Mouse (Mus musculus): Measurements from ENCODE around the gene D5Ertd579e. TPM values are rescaled to one million over a fixed set of nuclear protein-coding genes. Genes with fewer than 3 reads are reported as not detected.
"Not testable (repeated sequence)": the region's sequence is repeated elsewhere in the genome, so short reads cannot be mapped to it uniquely, and the experiment has no call there.

D5Ertd579e gene
- total RNA-seq, 2 experiments from 2014 or later: 16.0 to 20.2 TPM

DNA sequence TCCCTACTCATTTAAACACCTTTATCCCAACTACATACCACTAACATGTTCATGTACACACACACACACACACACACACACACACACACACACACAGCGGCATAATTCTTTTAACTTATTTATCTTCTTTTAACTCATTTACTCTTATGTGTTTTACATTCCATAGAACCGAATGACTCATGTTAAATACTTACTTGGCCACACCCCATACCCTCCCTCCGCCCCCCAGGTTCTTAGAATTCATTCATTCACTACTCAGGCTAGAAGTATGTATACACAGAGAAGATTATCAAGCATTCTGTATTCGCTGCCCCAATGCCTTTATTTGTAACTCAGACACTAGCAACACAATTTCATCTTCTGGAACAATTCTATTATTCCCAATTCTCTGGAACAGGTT, 10.7 kb downstream of the D5Ertd579e start:
- no peak for ATAC-seq (replicated peaks; ENCODE audit: poor library complexity)

GRCm38 (mm10) chr5:36683586-36683985, 12.2 kb downstream of the D5Ertd579e start:
- no peak for ATAC-seq (replicated peaks; ENCODE audit: poor library complexity)

- ATAC-seq (replicated peaks; ENCODE audit: poor library complexity): peak; percentile 52
Observed at GRCm38 (mm10) chr5:36681219-36681618, 14.6 kb downstream of the D5Ertd579e start.

DNA sequence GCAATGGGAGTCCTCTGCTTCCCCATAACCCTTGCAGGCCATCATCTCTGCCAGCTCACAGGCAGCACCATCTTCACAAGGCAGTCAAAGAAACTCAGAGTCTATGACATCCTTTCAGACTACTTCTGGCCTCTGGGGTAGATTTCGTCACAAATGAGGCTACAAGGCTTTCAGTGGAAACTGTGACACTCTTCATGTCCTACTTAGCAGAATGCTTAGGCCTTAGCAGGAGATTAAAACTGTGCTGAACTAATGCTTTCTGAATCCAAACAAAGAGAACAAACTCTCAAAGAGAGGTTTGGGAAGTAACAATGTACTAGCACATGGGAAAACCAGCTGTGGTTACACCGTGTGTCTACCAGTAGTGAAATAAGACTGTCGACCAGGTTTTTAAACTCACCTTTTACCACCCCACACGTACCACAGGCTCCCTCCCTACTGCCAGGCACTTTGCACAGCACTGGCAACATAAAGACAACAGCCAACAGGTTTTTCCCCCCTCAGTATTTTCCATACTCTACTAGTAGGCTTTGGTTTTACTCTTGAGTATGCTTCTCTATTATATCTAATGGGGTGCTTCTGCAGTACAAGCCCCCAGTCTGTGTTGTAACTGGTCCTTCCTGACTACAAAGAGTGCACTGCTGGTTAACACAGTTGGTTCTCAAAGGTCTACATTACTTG, 15.8 kb downstream of the D5Ertd579e start:
- no peak for ATAC-seq (replicated peaks; ENCODE audit: poor library complexity)

GRCm38 (mm10) chr5:36678799-36679198, 17.0 kb downstream of the D5Ertd579e start:
- ATAC-seq (replicated peaks; ENCODE audit: poor library complexity): no peak

DNA sequence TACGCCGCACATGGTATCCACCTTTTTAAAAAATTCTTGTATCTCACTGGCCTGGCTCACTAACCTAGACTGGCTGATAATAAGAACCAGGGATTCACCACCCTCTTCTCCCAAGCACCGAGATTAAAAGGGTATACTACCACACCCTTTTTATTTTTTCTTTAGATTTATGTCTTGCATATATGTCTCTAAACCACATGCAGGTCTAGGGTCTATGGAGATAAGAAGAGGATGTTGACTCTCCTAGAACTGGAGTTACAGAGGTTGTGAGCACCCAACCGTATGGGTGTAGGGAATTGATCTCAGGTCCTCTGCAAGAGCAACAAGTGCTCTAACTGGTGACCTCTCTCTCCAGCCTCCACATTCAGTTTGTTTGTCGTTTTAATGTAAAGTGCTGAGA, 17.9 kb downstream of the D5Ertd579e start:
- ATAC-seq (replicated peaks; ENCODE audit: poor library complexity): peak; percentile 32; the same call in 1 of the 2 replicates

DNA sequence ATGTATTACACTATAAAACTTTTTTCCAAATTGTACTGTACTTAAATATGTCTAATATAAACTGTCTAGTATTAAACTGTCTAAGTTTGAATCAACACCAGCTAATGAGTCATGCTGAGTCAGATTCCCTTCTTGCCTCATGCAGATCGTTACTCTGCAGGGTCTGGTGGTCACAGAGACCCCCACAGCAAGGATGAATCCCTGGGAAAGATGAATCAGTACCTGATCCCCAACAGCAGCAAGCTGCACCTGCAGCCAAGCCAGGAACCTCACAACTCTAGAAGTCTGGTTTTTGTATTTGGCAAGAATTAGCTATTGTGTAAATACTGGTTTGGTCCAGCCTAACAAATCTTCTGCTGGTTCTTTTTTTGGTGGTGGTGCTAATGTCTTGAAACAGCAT, 20.4 kb downstream of the D5Ertd579e start:
- ATAC-seq (replicated peaks; ENCODE audit: poor library complexity): no peak

DNA sequence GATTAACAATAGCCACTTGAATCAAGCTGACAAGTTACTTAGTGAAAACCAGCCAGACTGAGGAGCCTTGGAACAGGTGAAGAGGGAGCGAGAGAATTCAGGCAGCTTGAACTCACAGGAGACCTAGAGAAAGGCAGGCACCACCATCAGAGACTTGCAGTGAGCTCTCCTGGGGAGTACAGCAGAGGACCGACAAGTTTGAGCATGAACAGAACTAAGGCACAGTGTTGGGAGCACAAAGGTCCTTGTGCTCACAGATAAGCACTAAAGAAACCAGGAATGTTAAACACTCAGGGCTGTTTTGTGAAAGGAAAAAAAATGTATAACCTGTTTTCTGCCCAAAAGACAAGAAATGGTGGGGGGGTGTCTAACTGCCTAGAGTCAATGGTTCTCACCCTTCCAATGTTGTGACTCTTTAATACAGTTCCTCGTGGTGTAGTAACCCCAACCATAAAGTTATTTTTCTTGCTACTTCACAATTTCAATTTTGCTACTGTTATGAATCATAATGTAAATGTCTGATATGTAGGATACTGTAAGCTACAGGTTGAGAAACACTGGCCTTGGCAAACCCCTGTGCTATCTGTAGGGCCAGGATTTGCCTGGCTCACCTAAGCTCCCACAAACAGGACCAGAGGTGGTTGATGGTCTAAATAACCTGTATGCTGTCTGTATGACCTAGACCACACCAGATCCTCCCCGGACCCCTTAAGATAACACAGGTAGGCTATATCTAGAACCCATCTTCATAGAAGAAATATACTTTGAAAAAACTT, 21.0 kb downstream of the D5Ertd579e start:
- ATAC-seq (replicated peaks; ENCODE audit: poor library complexity): no peak

DNA sequence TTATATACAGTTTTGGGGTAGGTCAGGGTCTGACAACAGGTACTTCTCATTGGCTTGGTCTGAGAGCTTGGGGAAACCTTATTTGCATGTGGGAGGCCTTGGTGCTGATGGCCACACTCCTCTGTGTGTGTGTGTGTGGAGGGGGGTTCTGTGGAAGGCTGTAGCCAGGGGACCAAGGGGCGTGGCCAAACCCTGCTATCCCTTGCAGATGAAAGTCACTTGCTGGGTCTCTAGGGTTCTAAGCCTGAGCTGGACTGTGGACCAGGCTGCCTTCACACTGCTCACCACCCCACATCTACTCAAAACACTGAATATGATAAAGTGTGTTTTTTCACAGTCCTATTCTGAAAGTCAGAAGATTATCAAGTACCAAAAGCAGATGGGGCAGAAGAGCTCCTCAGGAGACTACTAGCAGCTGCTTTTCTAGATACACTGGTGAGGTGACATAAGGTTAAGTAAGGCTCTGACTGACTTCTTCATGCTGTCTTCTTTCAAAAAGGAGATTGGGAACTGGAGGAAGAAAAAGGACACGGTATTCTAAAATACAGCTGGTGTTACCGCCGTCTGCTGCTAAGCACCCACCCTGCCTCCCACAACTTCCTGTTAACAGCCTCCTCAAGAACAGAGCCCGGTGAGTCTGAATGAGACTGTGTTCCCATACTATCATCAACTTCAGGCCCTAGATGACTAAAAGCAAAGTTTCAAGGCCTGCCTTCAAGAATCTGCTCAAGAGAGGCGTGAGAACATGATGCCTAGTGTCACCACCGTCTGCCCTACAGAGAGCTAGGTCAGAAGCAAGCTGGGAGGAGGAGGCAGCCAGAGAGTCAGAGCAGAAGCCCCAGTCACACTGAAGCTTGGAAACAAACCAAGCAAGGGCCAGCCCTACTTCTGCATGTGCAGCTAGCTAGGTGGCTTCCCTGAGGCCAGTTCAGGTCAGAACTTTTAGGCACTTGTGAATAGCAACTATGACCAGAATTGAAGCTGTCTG, 26.5 kb downstream of the D5Ertd579e start:
- ATAC-seq (replicated peaks; ENCODE audit: poor library complexity): peak; percentile 57

- ATAC-seq (replicated peaks; ENCODE audit: poor library complexity): peak; percentile 49
Observed at GRCm38 (mm10) chr5:36668572-36668971, 27.3 kb downstream of the D5Ertd579e start.

DNA sequence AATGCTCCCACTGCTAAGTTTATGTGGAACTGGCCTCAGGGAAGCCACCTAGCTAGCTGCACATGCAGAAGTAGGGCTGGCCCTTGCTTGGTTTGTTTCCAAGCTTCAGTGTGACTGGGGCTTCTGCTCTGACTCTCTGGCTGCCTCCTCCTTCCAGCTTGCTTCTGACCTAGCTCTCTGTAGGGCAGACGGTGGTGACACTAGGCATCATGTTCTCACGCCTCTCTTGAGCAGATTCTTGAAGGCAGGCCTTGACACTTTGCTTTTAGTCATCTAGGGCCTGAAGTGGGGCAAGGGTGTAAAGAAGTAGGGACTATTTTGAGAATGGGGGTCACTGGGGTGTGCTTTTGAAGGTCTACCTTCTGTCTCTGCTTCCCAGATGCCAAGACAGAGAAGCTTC, 27.8 kb downstream of the D5Ertd579e start:
- ATAC-seq (replicated peaks; ENCODE audit: poor library complexity): 0 out of 2 replicates have a peak, but pooled peaks have one; percentile 15

- ATAC-seq (replicated peaks; ENCODE audit: poor library complexity): no peak
Observed at GRCm38 (mm10) chr5:36667165-36667564, 28.7 kb downstream of the D5Ertd579e start.

GRCm38 (mm10) chr5:36666699-36667098, 29.1 kb downstream of the D5Ertd579e start:
- not testable (repeated sequence) for ATAC-seq (replicated peaks; ENCODE audit: poor library complexity)

DNA sequence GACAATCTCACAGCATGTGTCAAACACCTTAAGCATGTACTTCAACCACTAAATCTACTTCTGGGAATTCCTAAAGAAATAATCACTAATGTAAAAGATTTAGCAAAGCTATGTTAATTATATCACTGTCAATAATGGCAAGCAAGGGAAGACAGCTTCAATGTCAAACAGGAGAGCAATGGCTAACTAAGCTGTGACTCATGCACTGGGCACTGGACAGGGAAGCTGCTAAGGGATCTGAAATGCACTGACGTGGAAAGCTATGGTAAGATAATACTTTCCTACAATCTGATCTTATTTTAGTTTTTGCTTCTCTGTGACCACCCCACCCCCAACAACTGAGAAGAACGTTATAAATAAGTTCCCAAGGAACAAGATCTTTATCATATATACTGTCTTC, 32.5 kb downstream of the D5Ertd579e start:
- no peak for ATAC-seq (replicated peaks; ENCODE audit: poor library complexity)

DNA sequence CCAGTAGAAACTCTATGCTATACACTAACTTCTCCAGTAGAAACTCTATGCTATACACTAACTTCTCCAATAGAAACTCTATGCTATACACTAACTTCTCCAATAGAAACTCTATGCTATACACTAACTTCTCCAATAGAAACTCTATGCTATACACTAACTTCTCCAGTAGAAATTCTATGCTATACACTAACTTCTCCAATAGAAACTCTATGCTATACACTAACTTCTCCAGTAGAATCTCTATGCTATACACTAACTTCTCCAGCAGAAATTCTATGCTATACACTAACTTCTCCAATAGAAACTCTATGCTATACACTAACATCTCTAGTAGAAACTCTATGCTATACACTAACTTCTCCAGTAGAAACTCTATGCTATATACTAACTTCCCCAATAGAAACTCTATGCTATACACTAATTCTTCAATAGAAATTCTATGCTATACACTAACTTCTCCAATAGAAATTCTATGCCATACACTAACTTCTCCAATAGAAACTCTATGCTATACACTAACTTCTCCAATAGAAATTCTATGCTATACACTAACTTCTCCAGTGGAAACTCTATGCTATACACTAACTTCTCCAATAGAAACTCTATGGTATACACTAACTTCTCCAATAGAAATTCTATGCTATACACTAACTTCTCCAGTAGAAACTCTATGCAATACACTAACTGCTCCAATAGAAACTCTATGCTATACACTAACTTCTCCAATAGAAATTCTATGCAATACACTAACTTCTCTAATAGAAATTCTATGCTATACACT, 34.7 kb downstream of the D5Ertd579e start:
- ATAC-seq (replicated peaks; ENCODE audit: poor library complexity): not testable (repeated sequence)

GRCm38 (mm10) chr5:36625612-36626011, 70.2 kb downstream of the D5Ertd579e start:
- ATAC-seq (replicated peaks; ENCODE audit: poor library complexity): no peak

GRCm38 (mm10) chr5:36623670-36624069, 72.2 kb downstream of the D5Ertd579e start:
- ATAC-seq (replicated peaks; ENCODE audit: poor library complexity): no peak

DNA sequence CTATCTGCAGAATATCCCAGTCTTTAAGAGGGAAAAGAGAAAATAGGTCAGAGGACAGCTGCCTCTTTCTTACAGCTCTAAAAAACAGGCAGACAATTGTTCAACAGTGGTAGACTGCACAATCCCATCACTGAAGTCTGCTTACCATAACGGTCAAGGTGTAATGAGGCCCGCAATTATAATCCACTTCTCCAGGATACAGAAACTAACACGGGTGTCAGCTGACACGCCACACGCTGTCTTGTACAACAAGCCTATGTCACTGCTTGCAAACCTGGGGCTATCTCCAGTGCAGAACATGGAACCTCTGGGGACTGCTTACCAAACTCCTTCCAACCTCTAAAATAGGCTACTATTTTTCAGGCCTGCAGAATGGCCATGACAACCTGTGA, 74.8 kb downstream of the D5Ertd579e start:
- peak; percentile 27 for ATAC-seq (replicated peaks; ENCODE audit: poor library complexity)

GRCm38 (mm10) chr5:36620409-36621057, 75.3 kb downstream of the D5Ertd579e start:
- peak; percentile 56 for ATAC-seq (replicated peaks; ENCODE audit: poor library complexity)

GRCm38 (mm10) chr5:36618890-36619289, 76.9 kb downstream of the D5Ertd579e start:
- peak; percentile 37 for ATAC-seq (replicated peaks; ENCODE audit: poor library complexity)

Data from megakaryocyte progenitor cell, adult 5-6 weeks (primary cell).